23 mouse cellular contexts compared by ENCODE assay signal in genomic region chr9:51541940-51542339, GRCm38 (mm10).
DNase-seq lines count a peak whose midpoint lies in the region; ATAC-seq and TF ChIP-seq lines count a peak whose summit lies in the region.
"Had no signal": no experiment of that assay in that cellular context is flagged by ENCODE, and none has a peak within 500 bp of the region (broad histone marks: within the 10 kb centered on the region; RNA-seq: fewer than 3 reads in every experiment).

No protein-coding gene starts in this region.

- no peak overlapping the region for H3K4me2 ChIP-seq in lung, embryonic 14.5 days
- H3K4me2 ChIP-seq: embryonic facial prominence, embryonic 13.5 days; embryonic facial prominence, embryonic 15.5 days; forebrain, embryonic 12.5 days had no signal

- H3K4me1 ChIP-seq in heart, embryonic 10.5 days: no peaks in the 10 kb centered on the region
- H3K4me1 ChIP-seq in lung, embryonic 14.5 days (ENCODE audit: insufficient read depth): no peaks in the 10 kb centered on the region
- H3K4me1 ChIP-seq: embryonic facial prominence, embryonic 13.5 days; embryonic facial prominence, embryonic 15.5 days; forebrain, embryonic 10.5 days; forebrain, embryonic 12.5 days had no signal

- no peaks in the 10 kb centered on the region for H3K27me3 ChIP-seq in heart, embryonic 10.5 days (ENCODE audit: insufficient read depth, poor library complexity, severe bottlenecking)
- H3K27me3 ChIP-seq in lung, embryonic 14.5 days (ENCODE audit: insufficient read depth, low read length): no peaks in the 10 kb centered on the region
- no peaks in the 10 kb centered on the region for H3K27me3 ChIP-seq in Patski
- H3K27me3 ChIP-seq: embryonic facial prominence, embryonic 13.5 days; embryonic facial prominence, embryonic 15.5 days; forebrain, embryonic 12.5 days had no signal

- TF ChIP-seq CTCF in lung, embryonic 14.5 days (IDR thresholded peaks at IDR 0.05; ENCODE audit: low read depth): no peak
- no peak for TF ChIP-seq CTCF in Patski (IDR thresholded peaks at IDR 0.05)

- WGBS in heart, embryonic 10.5 days: 85% methylated on average over 3 of the region's 3 CpGs
- WGBS in lung, embryonic 14.5 days: 78% methylated on average over 3 of the region's 3 CpGs

- no peak for ATAC-seq in lung, embryonic 14.5 days (ENCODE audit: insufficient read depth)
- ATAC-seq in Patski: no peak
- ATAC-seq: forebrain, embryonic 14.5 days; forebrain, embryonic 16.5 days had no signal

- no peak overlapping the region for H3K4me3 ChIP-seq in heart, embryonic 10.5 days
- no peak overlapping the region for H3K4me3 ChIP-seq in lung, embryonic 14.5 days (ENCODE audit: low read depth, low read length)
- H3K4me3 ChIP-seq: embryonic facial prominence, embryonic 13.5 days; embryonic facial prominence, embryonic 15.5 days; erythroblast, embryonic 14.5 days; forebrain, embryonic 10.5 days; forebrain, embryonic 12.5 days had no signal

- peak; percentile 53 for DNase-seq in heart, adult 11 months
- DNase-seq in heart, embryonic 10.5 days (ENCODE audit: low spot score): no peak
- peak; percentile 18 for DNase-seq in lung, embryonic 14.5 days
- no peak for DNase-seq in lung, postnatal 10 days
- peak; percentile 1 for DNase-seq in Patski (ENCODE audit: low read depth, low spot score)
- no peak for DNase-seq in embryo, embryonic 10 days (ENCODE audit: low spot score)
- DNase-seq in urinary bladder, adult 18-20 months (ENCODE audit: low spot score in 2 of 2): no peak
- DNase-seq: adrenal gland, adult 8-10 months; adrenal gland, postnatal 14 days; adrenal gland, postnatal 36 days; cerebellum, adult 11-12 months; cerebellum, adult 2 months; cerebellum, adult 9-10 months; cerebellum, postnatal 10 days; cerebellum, postnatal 25 days; embryo, embryonic 11 days had no signal

- in situ Hi-C loops in Patski (cut with MboI; ENCODE audit: low pct_unique_long_range_greater_than_20kb): no loop called here

- no peaks in the 10 kb centered on the region for H3K9me3 ChIP-seq in heart, embryonic 10.5 days
- H3K9me3 ChIP-seq in lung, embryonic 14.5 days (ENCODE audit: low read depth, low read length): no peaks in the 10 kb centered on the region
- H3K9me3 ChIP-seq: embryonic facial prominence, embryonic 13.5 days; embryonic facial prominence, embryonic 15.5 days; forebrain, embryonic 10.5 days; forebrain, embryonic 12.5 days had no signal

- H3K27ac ChIP-seq in heart, embryonic 10.5 days: no peak overlapping the region
- H3K27ac ChIP-seq in lung, embryonic 14.5 days (ENCODE audit: low read depth): no peak overlapping the region
- H3K27ac ChIP-seq: embryonic facial prominence, embryonic 13.5 days; embryonic facial prominence, embryonic 15.5 days; forebrain, embryonic 10.5 days; forebrain, embryonic 12.5 days had no signal

- no peaks in the 10 kb centered on the region for H3K36me3 ChIP-seq in heart, embryonic 10.5 days
- no peaks in the 10 kb centered on the region for H3K36me3 ChIP-seq in lung, embryonic 14.5 days (ENCODE audit: insufficient read depth)
- H3K36me3 ChIP-seq: embryonic facial prominence, embryonic 13.5 days; embryonic facial prominence, embryonic 15.5 days; forebrain, embryonic 10.5 days; forebrain, embryonic 12.5 days had no signal

- no peak overlapping the region for H3K9ac ChIP-seq in lung, embryonic 14.5 days
- H3K9ac ChIP-seq: embryonic facial prominence, embryonic 13.5 days; embryonic facial prominence, embryonic 15.5 days; forebrain, embryonic 12.5 days had no signal

- CTCF ChIA-PET in Patski (lab: Charles Lee): interaction anchor here (1.0 to 1.3 kb wide), 2 partner anchors 11 to 48 kb away, joined by 3 read pairs; no protein-coding TSS in a partner anchor

- POLR2A ChIA-PET in Patski (lab: Charles Lee): no interaction called here

Comparison
In these comparisons a context has a peak if more than half of its experiments do, and no peak if none do; other contexts are left out.
1. DNase-seq: peak in heart, adult 11 months (single experiment), lung, embryonic 14.5 days (single experiment) and Patski (single experiment); none in heart, embryonic 10.5 days (single experiment), lung, postnatal 10 days (single experiment), embryo, embryonic 10 days (single experiment) and urinary bladder, adult 18-20 months (0 of 2).